Mouse (Mus musculus) lung, adult 2 months (tissue): ENCODE measurements at regions not wholly inside any gene's neighbourhood (a gene's known extent, or its start where the extent isn't known, plus 50 kb on each side); places are given as distances from the start of the nearest gene placed in this dataset.

Experiments used
- CTCF ChIP-seq: fragments of 200-500 bp; IDR thresholded peaks from 2 replicates; pipeline ENCODE4 v1.5.1; 2011; ENCODE audit warnings: mild to moderate bottlenecking, low read length, control low read depth; ENCODE audit not compliant: insufficient read depth
- POLR2A ChIP-seq: fragments of 200-500 bp; IDR thresholded peaks from 2 replicates; pipeline ENCODE4 v1.6.1; 2011; ENCODE audit warnings: low read depth, mild to moderate bottlenecking, control low read depth, low read length, borderline replicate concordance; ENCODE audit errors: extremely low read depth

- TF ChIP-seq CTCF: no peak
- TF ChIP-seq POLR2A: no peak
These were observed 103.6 kb upstream of the Gm26657 start for GRCm38 (mm10) chr4:56636265-56636664.
